Mouse (Mus musculus): ENCODE data around the gene Sptssb. TPM values are rescaled to one million over a fixed set of nuclear protein-coding genes. Genes with fewer than 3 reads are reported as not detected.

Sptssb gene
- 0.62 and 0.67 TPM in 2 replicates for total RNA-seq (2014; rRNA removed)
- 0.65 and 1.3 TPM in 2 replicates for polyA plus RNA-seq (2015; fragmentation: Nextera tagmentation; extraction: Ambion mirVana)

DNA sequence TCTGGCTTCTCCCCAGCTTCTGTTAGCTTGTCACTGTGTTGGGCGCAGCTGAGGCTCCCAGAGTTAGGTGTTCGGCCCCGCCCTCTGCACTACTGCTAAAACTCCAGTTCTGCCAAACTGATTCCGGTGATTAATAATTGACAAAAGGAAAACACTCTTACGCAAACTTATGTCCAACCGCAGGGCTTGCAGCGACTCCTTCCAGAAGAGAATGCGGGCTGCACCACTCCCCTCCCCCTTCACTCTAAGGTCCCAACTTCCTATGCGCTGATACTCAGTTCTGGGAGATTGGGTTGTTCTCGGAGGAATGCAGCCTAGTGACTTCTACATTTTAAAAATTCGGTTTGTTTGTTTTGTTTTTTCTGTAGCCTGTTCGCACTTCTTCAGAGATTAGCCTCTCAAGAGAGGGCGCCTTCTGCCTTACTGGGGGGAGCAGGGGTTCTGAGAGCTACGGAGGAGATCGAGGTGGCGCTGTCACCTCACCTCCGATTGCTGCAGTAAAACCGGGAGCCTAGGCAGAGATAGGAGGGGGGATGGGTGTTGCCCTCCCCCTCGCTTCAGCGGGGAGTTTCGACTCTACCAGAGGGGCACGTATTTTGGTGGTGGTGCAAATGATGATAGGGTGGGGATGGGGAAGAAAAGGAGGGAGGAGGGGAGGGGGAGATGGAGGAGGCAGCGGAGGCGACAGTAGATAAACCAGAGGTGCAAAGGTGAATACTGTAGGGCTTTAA lies at the start of gene Sptssb:
Gene Sptssb, minus strand, starts transcription at position 83 of the 731 bp plus-strand sequence.
- peak within 1 kb of the TSS; percentile 44 for H3K9ac ChIP-seq
- DNase-seq (peak; percentile 33), ATAC-seq (peak; percentile 44)
- no peaks in the 10 kb centered on the region for H3K36me3 ChIP-seq (ENCODE audit: insufficient read depth)
- H3K27ac ChIP-seq (ENCODE audit: low read depth, low read length), result no peak within 1 kb of the TSS
- H3K9me3 ChIP-seq (ENCODE audit: low read length), result no peaks in the 10 kb centered on the region
- peak within 1 kb of the TSS; percentile 47 for H3K4me3 ChIP-seq (ENCODE audit: low read depth, low read length)
- peak; percentile 43 for TF ChIP-seq CTCF (IDR thresholded peaks at IDR 0.05; ENCODE audit: low read depth)
- WGBS, result 3% methylated on average over 24 of the region's 24 CpGs
- 0 out of 2 replicates have a peak, but pooled peaks cover 6% of the 10 kb centered on the region for H3K4me1 ChIP-seq (ENCODE audit: insufficient read depth)
- no peaks in the 10 kb centered on the region for H3K27me3 ChIP-seq (ENCODE audit: insufficient read depth, low read length)
- peak within 1 kb of the TSS; percentile 85 for H3K4me2 ChIP-seq (ENCODE audit: low read depth)

DNA sequence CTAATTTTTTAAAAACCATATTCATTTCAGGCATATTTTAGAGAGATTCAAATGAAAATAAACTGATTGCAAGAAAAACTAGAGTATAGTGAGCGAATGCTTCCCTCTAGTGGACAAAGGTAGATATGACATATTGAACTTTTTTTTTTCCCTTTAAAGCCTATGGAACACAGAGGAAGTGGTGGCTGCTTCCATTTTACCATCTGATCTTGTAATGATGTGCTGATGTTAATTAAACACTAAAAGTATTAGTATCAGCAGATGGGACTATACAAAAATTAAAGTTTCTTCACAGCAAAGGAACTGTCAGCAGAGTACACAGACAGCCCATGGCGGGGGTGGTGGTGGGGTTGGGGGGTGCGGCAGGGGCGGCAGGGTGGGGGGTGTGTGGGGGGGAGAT lies 48.3 kb upstream of the Sptssb start:
- Histone ChIP-seq H3K27ac (ENCODE audit: low read depth, low read length) (no peak overlapping the region), H3K9me3 (ENCODE audit: low read length) (no peaks in the 10 kb centered on the region), H3K4me1 (ENCODE audit: insufficient read depth) (no peaks in the 10 kb centered on the region; the same call in 1 of the 2 replicates), H3K4me2 (ENCODE audit: low read depth) (no peak overlapping the region), H3K9ac (no peak overlapping the region), H3K36me3 (ENCODE audit: insufficient read depth) (no peaks in the 10 kb centered on the region), H3K27me3 (ENCODE audit: insufficient read depth, low read length) (no peaks in the 10 kb centered on the region), H3K4me3 (ENCODE audit: low read depth, low read length) (no peak overlapping the region)
- 59% methylated on average over 4 of the region's 4 CpGs for WGBS
- peak; percentile 69 for ATAC-seq
- TF ChIP-seq CTCF (IDR thresholded peaks at IDR 0.05; ENCODE audit: low read depth), result peak; percentile 76
- DNase-seq, result peak; percentile 78

DNA sequence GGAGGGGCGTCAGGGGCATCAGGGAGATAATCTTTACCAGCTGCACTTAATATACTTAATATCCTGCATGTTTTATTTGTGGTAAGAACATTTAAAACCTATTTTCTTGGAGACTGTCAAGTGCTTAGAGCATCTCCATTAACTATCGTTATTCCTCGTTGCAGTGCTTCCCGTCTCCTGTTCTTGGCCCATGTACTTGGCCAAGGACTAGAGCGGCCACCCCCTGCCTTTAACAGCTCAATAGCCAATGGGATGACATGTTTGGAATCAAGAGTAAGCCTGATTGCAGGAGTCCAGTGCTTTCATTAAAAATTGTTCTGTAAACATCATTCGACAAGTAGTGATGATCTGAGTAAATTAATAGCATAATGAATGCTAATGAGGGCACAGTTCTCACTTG lies 47.8 kb upstream of the Sptssb start:
- Histone ChIP-seq H3K36me3 (ENCODE audit: insufficient read depth) (no peaks in the 10 kb centered on the region), H3K4me2 (ENCODE audit: low read depth) (no peak overlapping the region), H3K27me3 (ENCODE audit: insufficient read depth, low read length) (no peaks in the 10 kb centered on the region), H3K9me3 (ENCODE audit: low read length) (no peaks in the 10 kb centered on the region), H3K27ac (ENCODE audit: low read depth, low read length) (no peak overlapping the region), H3K9ac (no peak overlapping the region), H3K4me1 (ENCODE audit: insufficient read depth) (no peaks in the 10 kb centered on the region; the same call in 1 of the 2 replicates), H3K4me3 (ENCODE audit: low read depth, low read length) (no peak overlapping the region)
- no peak for TF ChIP-seq CTCF (IDR thresholded peaks at IDR 0.05; ENCODE audit: low read depth)
- peak; percentile 59 for ATAC-seq
- no peak for DNase-seq
- 35% methylated on average over 6 of the region's 6 CpGs for WGBS

DNA sequence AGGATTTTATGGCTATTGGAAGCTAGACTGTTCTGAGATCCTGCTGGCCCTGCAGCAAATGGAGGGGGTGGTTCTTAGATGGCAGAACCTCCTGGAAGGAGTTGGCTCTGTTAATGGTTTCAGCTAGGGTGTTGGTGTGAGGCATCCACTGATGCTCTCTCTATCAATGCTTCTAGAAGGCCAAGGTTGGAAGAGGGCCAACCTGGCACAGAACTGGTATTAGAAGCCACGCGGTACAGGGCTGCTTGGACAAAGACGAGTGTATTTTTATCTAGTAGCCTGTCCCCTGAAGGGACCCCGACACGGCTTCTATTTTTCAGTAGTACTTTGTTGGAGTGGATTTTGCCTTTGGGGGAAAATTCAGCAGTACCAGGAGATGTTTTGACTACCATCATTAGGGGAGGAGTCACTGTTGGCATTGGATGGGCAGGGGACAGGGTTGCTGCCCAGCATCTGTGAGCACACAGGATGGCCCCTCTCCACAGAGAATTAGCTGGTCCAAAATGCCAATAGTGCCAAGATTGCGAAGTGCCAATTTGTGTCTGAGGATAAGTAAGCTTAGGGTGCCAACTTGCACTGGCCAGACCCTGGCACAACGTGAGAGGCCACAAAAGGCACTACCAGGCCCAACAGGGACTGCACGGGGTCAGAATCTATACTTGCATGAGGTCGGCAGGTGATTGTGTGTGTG lies 43.2 kb upstream of the Sptssb start:
- Histone ChIP-seq H3K4me3 (ENCODE audit: low read depth, low read length) (no peak overlapping the region), H3K9me3 (ENCODE audit: low read length) (no peaks in the 10 kb centered on the region), H3K4me2 (ENCODE audit: low read depth) (no peak overlapping the region), H3K4me1 (ENCODE audit: insufficient read depth) (no peaks in the 10 kb centered on the region; the same call in 1 of the 2 replicates), H3K36me3 (ENCODE audit: insufficient read depth) (no peaks in the 10 kb centered on the region), H3K27me3 (ENCODE audit: insufficient read depth, low read length) (no peaks in the 10 kb centered on the region), H3K9ac (no peak overlapping the region), H3K27ac (ENCODE audit: low read depth, low read length) (no peak overlapping the region)
- TF ChIP-seq CTCF (IDR thresholded peaks at IDR 0.05; ENCODE audit: low read depth), result no peak
- DNase-seq (peak; percentile 39), ATAC-seq (peak; percentile 60)
- WGBS, result 53% methylated on average over 9 of the region's 9 CpGs

DNA sequence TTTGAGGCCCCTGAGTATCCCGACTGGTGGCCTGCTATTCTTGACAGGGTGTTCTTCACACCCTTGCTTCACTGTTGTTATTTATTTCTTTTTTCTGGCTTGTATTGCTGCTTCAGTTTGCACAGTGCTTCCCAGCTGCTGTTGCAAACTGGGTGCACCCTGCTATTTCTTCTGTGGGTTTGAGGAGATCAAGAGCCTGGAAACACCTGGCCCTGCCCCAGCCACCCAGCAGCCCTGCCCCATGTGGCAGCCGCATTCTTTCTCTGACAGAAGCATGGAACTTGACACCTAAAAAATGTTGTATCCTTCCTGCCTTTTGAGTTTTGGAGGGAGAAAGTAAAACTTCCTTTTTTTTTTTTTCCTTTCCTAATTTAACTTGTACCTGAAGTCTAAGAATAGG lies 42.6 kb upstream of the Sptssb start:
- 59% methylated on average over 2 of the region's 2 CpGs for WGBS
- ATAC-seq (no peak), DNase-seq (no peak)
- Histone ChIP-seq H3K4me1 (ENCODE audit: insufficient read depth) (no peaks in the 10 kb centered on the region; the same call in 1 of the 2 replicates), H3K36me3 (ENCODE audit: insufficient read depth) (no peaks in the 10 kb centered on the region), H3K27me3 (ENCODE audit: insufficient read depth, low read length) (no peaks in the 10 kb centered on the region), H3K4me2 (ENCODE audit: low read depth) (no peak overlapping the region), H3K27ac (ENCODE audit: low read depth, low read length) (no peak overlapping the region), H3K4me3 (ENCODE audit: low read depth, low read length) (no peak overlapping the region), H3K9me3 (ENCODE audit: low read length) (no peaks in the 10 kb centered on the region), H3K9ac (no peak overlapping the region)
- TF ChIP-seq CTCF (IDR thresholded peaks at IDR 0.05; ENCODE audit: low read depth), result no peak

DNA sequence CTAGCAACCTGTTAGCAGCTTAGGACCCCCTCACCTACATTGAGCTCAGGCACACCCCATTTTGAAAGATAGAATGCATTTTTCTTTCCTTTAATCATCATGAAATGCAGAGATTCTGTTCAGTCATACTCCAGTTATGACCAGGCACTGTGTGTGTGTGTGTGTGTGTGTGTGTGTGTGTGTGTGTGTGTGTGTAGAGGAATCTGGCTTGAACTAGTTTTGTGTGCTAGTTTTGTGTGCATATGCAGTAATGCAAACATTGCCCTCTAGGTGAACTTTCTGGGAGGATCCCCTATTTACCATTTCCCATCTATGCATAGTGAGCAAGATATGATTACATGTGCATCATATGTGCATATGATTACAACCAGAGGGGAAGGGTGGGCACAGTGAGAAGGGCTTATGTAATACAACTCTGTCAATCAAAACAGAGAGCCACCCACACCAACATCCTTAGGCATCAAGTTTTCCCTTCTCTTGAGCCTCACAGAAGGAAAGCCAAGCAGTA lies 42.2 kb upstream of the Sptssb start:
- no peaks in the 10 kb centered on the region for H3K9me3 ChIP-seq (ENCODE audit: low read length)
- TF ChIP-seq CTCF (IDR thresholded peaks at IDR 0.05; ENCODE audit: low read depth), result no peak
- H3K36me3 ChIP-seq (ENCODE audit: insufficient read depth), result no peaks in the 10 kb centered on the region
- H3K4me1 ChIP-seq (ENCODE audit: insufficient read depth), result no peaks in the 10 kb centered on the region
- ATAC-seq (peak; percentile 27; the same call in 1 of the 2 replicates), DNase-seq (no peak)
- H3K27ac ChIP-seq (ENCODE audit: low read depth, low read length), result no peak overlapping the region
- no peaks in the 10 kb centered on the region for H3K27me3 ChIP-seq (ENCODE audit: insufficient read depth, low read length)
- H3K9ac ChIP-seq, result no peak overlapping the region
- no peak overlapping the region for H3K4me3 ChIP-seq (ENCODE audit: low read depth, low read length)
- no peak overlapping the region for H3K4me2 ChIP-seq (ENCODE audit: low read depth)

DNA sequence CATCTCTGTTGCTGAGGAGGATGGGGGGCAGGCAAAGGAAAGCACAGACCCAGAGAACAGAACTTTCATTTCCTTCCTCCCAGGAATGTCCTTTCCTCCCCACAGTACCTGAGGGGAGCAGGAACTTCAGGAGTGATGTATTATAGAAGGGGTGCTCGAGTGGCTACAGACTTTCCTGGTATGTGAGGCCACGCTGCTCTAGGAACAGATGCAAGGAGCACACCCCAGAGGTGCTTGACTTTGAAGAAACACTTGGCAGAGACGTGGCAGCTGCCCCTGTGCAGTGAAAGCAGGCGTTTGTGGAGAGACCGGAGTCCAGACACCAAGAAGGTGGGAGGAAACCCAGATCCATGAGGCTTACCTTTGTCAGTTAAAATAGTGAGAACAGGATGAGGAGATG lies 40.6 kb upstream of the Sptssb start:
- Histone ChIP-seq H3K4me2 (ENCODE audit: low read depth) (no peak overlapping the region), H3K9me3 (ENCODE audit: low read length) (no peaks in the 10 kb centered on the region), H3K4me1 (ENCODE audit: insufficient read depth) (no peaks in the 10 kb centered on the region), H3K36me3 (ENCODE audit: insufficient read depth) (no peaks in the 10 kb centered on the region), H3K9ac (no peak overlapping the region), H3K27ac (ENCODE audit: low read depth, low read length) (no peak overlapping the region), H3K4me3 (ENCODE audit: low read depth, low read length) (no peak overlapping the region), H3K27me3 (ENCODE audit: insufficient read depth, low read length) (no peaks in the 10 kb centered on the region)
- 78% methylated on average over 5 of the region's 5 CpGs for WGBS
- ATAC-seq, result no peak
- no peak for DNase-seq
- TF ChIP-seq CTCF (IDR thresholded peaks at IDR 0.05; ENCODE audit: low read depth), result no peak

All from forebrain, postnatal 0 days (tissue).